Mouse (Mus musculus) CD4-positive, CD25-positive, alpha-beta regulatory T cell (primary cell): ENCODE results near the gene Mib2. TPM values are rescaled to one million over a fixed set of nuclear protein-coding genes. Genes with fewer than 3 reads are reported as not detected.

Experiments
- polyA plus RNA-seq: library from polyadenylated mRNA; unstranded; fragments of 100-300 nt; shearing (Covaris generic); gene quantifications from one replicate; pipeline ENCODE4 v1.2.1, GENCODE M21; 2017

Mib2 gene
- polyA plus RNA-seq: 41.7 TPM

DNA sequence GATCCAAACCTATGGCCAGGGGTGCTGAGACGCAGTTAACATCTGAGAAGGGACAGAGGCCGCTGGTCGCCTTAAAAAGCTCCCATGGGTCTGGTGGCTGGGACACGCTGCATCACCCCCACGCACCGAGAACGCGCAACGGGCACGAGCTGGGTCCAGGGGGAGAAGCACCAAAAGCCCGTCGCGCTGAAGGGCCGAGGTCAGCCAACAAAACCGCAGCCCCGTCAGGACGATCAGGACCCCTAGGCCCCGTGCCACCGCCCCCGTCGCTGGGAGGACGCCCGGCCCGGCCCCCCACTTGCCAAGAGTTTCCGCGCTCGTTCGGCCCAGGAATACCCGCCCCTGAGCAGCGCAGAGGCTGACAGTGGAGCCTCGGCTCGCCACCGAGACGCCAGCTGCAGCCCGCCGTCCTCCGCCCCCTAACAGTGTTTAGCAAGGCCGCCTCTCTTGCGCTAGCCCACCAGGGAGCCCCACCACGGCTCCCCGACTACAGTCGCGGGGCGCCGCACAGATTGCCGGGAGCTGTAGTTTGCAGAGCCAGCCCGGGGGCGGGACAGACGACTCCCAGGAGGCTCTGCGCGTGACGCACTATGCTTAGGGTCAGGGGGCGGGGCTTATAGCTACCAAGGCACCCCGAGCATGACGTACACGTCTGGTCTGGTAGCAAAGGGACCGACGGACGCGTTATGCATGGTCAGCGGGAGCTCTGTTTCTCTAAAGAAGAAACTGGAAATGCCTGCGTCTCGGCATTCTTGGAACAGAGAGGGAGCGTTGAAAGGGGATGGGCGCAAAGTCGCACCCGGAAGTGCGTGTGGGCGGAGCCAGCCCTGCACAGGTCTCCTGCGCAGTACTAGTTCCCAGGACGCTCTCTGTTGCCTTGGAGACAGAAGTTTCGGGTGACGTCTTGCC is at the start of gene Mib2:
Mib2 (minus strand) TSS at position 510 of the 909 bp plus-strand sequence.

DNA sequence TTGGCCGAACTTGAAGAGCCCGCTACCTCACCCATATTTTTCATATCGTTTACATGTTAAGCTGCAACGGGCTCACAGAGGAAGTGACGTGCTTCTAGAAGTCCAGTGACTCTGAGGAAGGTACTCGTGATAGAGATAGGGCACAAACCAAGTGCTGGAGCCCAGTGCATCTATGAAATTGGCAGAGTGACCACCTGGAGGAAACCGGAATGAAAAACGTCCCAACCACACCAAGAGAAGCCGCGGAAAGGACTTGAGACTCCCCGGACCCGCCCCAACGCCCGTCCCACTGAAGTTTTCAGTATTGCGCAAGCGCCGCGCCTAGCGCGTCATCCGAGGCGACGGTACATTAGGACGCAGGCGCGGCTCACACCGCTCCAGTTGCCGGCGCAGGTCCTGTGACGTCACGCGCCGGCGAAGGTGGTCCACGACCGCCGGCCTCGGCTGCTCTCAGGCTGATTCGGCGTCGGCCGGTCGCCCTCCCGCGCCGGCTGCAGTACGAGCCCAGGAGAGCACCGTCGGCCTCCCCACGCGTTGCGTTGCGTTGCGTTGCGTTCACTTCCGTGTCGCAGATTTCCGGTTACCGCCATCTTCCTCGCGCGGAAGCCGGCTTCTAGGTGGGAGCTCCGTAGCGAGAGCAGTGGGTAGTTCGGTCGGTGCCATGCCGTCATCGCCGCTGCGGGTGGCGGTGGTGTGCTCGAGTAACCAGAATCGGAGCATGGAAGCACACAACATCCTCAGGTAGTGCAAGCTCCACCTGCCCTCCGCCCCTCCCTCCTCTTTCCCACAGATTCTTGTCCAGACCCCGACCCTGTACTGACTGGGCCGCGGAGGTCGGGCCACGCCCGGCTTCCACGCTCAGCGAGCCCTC is 36.0 kb upstream of the Mib2 start, which contains the start of gene Ssu72:
Ssu72 (plus strand) TSS at position 80 of the 871 bp plus-strand sequence.

DNA sequence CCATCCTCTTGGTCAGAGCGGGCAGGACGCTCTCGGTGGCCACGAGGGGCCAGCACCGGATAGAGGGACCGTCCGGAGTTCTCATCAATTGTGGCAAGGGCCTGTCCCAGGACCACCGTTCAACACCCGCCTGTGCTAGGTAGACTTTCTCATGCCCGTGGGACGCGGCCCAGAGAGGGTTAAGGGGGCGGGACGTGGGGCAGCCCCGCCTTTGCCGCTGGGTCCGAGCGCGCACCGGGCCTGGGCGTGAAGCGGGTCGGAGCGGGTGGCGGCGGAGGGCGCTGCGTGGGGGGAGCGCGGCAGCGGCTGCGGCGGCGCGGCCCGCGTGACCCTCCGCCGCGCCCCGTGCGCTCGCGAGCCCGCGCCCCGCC is 25.1 kb upstream of the Mib2 start, which contains the start of gene Fndc10:
Fndc10 (plus strand) TSS at position 232 of the 371 bp plus-strand sequence.

DNA sequence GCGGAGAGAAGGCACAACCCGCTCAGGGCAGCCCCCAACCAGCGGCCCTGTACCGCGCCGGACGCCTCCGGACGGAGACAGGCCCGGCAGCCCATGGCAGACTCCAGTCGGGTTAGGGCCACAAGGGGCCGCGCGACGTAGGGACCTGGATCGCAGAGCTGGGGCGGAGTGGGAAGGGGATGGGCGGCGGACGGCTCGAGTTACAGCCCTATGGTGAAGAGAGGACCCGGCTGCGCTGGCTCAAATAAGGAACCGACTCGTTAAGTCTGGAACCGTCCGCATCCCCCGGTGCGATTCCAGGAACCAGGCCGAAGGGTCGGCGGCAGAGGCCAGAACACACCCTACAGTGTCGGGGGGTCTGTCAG is 15.9 kb downstream of the Mib2 start, which contains the start of gene Mmp23:
Mmp23 (minus strand) TSS at position 299 of the 365 bp plus-strand sequence.

DNA sequence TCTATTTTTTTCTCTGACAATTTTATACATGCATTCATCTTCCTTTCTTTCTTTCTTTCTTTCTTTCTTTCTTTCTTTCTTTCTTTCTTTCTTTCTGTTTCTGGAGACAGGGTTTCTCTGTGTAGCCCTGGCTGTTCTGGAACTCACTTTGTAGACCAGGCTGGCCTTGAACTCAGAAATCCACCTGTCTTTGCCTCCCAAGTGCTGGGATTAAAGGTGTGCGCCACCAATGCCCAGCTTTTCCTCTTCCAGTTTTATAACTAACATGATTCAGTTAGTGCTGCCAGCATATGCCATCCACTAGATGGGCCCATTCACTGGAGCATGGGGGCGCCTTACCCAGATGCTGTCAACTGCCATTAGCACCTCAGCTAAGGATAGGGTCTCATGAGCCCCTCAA is 23.7 kb downstream of the Mib2 start, which contains the start of gene Gm10563:
Gm10563 (minus strand) TSS at position 101 of the 400 bp plus-strand sequence.

DNA sequence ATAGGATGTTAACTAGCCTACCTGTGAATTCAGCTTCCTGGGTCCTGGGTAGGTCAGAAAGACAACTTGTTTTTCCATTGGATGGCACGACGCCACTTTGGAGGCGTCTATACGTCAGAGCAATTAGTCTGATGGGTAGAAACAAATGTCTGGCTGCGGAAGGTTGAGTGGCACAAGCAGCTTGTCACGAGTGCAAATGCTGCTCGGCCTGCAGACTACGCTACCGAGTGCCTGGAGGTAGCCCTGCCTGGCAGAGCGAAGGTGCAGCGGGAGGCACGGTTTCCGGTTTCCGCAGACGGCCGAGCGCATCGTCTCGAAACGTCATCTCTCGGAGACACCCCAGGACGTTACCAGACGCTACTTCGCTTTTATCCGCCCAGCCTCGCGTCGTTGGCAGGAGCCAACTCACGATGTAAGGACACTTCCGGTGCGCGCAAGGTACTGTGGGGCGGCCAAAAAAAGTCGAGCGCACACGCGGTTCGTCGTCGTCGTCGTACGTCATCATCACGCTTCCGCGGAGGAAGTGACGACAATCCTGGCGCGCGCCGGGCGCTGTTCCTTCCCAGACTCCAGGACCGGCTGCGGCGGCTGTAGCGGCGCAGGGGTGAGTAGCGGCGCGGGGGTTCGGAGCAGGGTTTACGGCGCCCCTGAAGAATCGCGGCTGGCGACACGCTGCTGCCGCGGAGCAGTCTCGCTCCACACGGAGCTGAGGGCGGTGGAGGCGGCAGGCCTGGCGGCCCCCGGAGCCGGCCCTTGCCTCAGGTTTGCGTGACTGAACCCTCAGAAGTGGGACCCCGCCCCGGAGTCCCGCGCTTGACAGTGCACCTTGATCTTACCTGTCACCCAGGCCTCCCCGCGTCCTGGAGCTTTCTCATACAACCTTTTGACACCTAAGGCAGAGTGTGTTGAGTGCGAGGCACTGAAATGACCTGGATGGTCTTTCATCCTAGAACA is 44.4 kb downstream of the Mib2 start, which contains the start of gene Cdk11b:
Cdk11b (plus strand) TSS at position 517 of the 954 bp plus-strand sequence.

Other genes starting within 250 kb of the Mib2 start
- gene Tmem52, start 200.1 kb downstream of the Mib2 start, polyA plus RNA-seq: not detected
- 368 TPM for gene Gnb1, start 177.8 kb downstream of the Mib2 start, polyA plus RNA-seq
- gene Nadk, start 106.8 kb downstream of the Mib2 start, polyA plus RNA-seq: 141 TPM
- 11.2 TPM for gene Slc35e2, start 67.8 kb downstream of the Mib2 start, polyA plus RNA-seq
- gene Cdk11b, start 44.3 kb downstream of the Mib2 start, polyA plus RNA-seq: 161 TPM
- not detected for gene Gm10563, start 23.8 kb downstream of the Mib2 start, polyA plus RNA-seq
- gene Mmp23, start 15.8 kb downstream of the Mib2 start, polyA plus RNA-seq: 0.23 TPM
- 14.9 TPM for gene Fndc10, start 25.1 kb upstream of the Mib2 start, polyA plus RNA-seq
- 178 TPM for gene Ssu72, start 35.6 kb upstream of the Mib2 start, polyA plus RNA-seq
- 0.75 TPM for gene Tmem240, start 65.6 kb upstream of the Mib2 start, polyA plus RNA-seq
- 98.2 TPM for gene Atad3a, start 91.9 kb upstream of the Mib2 start, polyA plus RNA-seq
- 0.35 TPM for gene Vwa1, start 105.5 kb upstream of the Mib2 start, polyA plus RNA-seq
- gene Tmem88b, start 116.7 kb upstream of the Mib2 start, polyA plus RNA-seq: 0.05 TPM
- gene Ankrd65, start 121.2 kb upstream of the Mib2 start, polyA plus RNA-seq: 0.20 TPM
- 121 TPM for gene Mrpl20, start 133.7 kb upstream of the Mib2 start, polyA plus RNA-seq
- 291 TPM for gene Ccnl2, start 143.3 kb upstream of the Mib2 start, polyA plus RNA-seq
- 187 TPM for gene Aurkaip1, start 162.1 kb upstream of the Mib2 start, polyA plus RNA-seq
- gene Mxra8, start 170.5 kb upstream of the Mib2 start, polyA plus RNA-seq: 4.2 TPM
- gene Dvl1, start 178.2 kb upstream of the Mib2 start, polyA plus RNA-seq: 69.5 TPM
- 1.2 TPM for gene Tas1r3, start 194.2 kb upstream of the Mib2 start, polyA plus RNA-seq
- 13.6 TPM for gene Cptp, start 200.2 kb upstream of the Mib2 start, polyA plus RNA-seq
- gene Ints11, start 200.3 kb upstream of the Mib2 start, polyA plus RNA-seq: 118 TPM
- gene Pusl1, start 222.6 kb upstream of the Mib2 start, polyA plus RNA-seq: 37.8 TPM
- 23.0 TPM for gene Acap3, start 222.6 kb upstream of the Mib2 start, polyA plus RNA-seq